Mouse (Mus musculus) adrenal gland, postnatal 25 days (tissue): ENCODE measurements around the gene Cyp27b1. TPM values are rescaled to one million over a fixed set of nuclear protein-coding genes. Genes with fewer than 3 reads are reported as not detected.

Experiments
- DNase-seq: peaks from one replicate; pipeline ENCODE4 v3.0.0; 2021; ENCODE audit warnings: mixed read lengths
- long read RNA-seq: library from polyadenylated mRNA; stranded (forward); transcript quantifications from one replicate; pipeline ENCODE4 v2.0.0, GENCODE M21; 2021
- total RNA-seq: library from RNA; stranded (reverse); gene quantifications from 2 replicates; pipeline ENCODE4 v1.2.3, GENCODE M21; 2021

Cyp27b1 gene
- 0.33 TPM in 1 of 2 replicates, not detected in the other for total RNA-seq
- long read RNA-seq, result 0 reads

- no peak for DNase-seq
Observed at GRCm38 (mm10) chr10:127047954-127048353, at the start of gene Cyp27b1. TSS of gene Cyp27b1 (plus strand) at chr10:127048250.

- DNase-seq, result no peak
Observed at GRCm38 (mm10) chr10:127000529-127000928, 47.5 kb upstream of the Cyp27b1 start, which contains the start of gene Avil. TSS of gene Avil (plus strand) at chr10:127000709.

- DNase-seq, result no peak
Observed at GRCm38 (mm10) chr10:127001297-127001696, 46.8 kb upstream of the Cyp27b1 start.

- DNase-seq, result no peak
Observed at GRCm38 (mm10) chr10:127002056-127002455, 46.0 kb upstream of the Cyp27b1 start.

- no peak for DNase-seq
Observed at GRCm38 (mm10) chr10:127002765-127003164, 45.3 kb upstream of the Cyp27b1 start.

- peak; percentile 70 for DNase-seq
Observed at GRCm38 (mm10) chr10:127003334-127003733, 44.7 kb upstream of the Cyp27b1 start.

- no peak for DNase-seq
Observed at GRCm38 (mm10) chr10:127003806-127004205, 44.2 kb upstream of the Cyp27b1 start.

GRCm38 (mm10) chr10:127016488-127016887 lies 31.6 kb upstream of the Cyp27b1 start:
- no peak for DNase-seq

- no peak for DNase-seq
Observed at GRCm38 (mm10) chr10:127017071-127017470, 31.0 kb upstream of the Cyp27b1 start.

GRCm38 (mm10) chr10:127018422-127018821 lies 29.6 kb upstream of the Cyp27b1 start:
- no peak for DNase-seq

- peak; percentile 96 for DNase-seq
Observed at GRCm38 (mm10) chr10:127030336-127031296, 17.4 kb upstream of the Cyp27b1 start, which contains the start of gene Tsfm. TSS of gene Tsfm (minus strand) at chr10:127030840.

- no peak for DNase-seq
Observed at GRCm38 (mm10) chr10:127033301-127033741, 14.7 kb upstream of the Cyp27b1 start.

- DNase-seq, result no peak
Observed at GRCm38 (mm10) chr10:127036273-127036672, 11.8 kb upstream of the Cyp27b1 start.

GRCm38 (mm10) chr10:127037641-127038040 lies 10.4 kb upstream of the Cyp27b1 start:
- DNase-seq, result no peak

GRCm38 (mm10) chr10:127040569-127041214 lies 7.4 kb upstream of the Cyp27b1 start:
- DNase-seq, result peak; percentile 32

- peak; percentile 46 for DNase-seq
Observed at GRCm38 (mm10) chr10:127041274-127041766, 6.7 kb upstream of the Cyp27b1 start, which contains the start of the genes Mettl1 and Eef1akmt3. TSS of gene Mettl1 (plus strand) at chr10:127041414. TSS of gene Eef1akmt3 (minus strand) at chr10:127041513.

GRCm38 (mm10) chr10:127041774-127042338 lies 6.2 kb upstream of the Cyp27b1 start:
- peak; percentile 89 for DNase-seq

GRCm38 (mm10) chr10:127042468-127043115 lies 5.5 kb upstream of the Cyp27b1 start:
- no peak for DNase-seq

GRCm38 (mm10) chr10:127043187-127043586 lies 4.9 kb upstream of the Cyp27b1 start:
- DNase-seq, result no peak

- no peak for DNase-seq
Observed at GRCm38 (mm10) chr10:127048608-127049394, 751 bp downstream of the Cyp27b1 start.
